Mouse (Mus musculus) small intestine, adult 2 months (tissue): ENCODE results near the gene Lpcat1. TPM values are rescaled to one million over a fixed set of nuclear protein-coding genes. Genes with fewer than 3 reads are reported as not detected.

Source experiments
- H3K27ac ChIP-seq: fragments of 200-500 bp; 2 replicates; pipeline ENCODE4 v1.5.1; 2012; ENCODE audit warnings: low read depth, low read length, control low read depth, inconsistent platforms; ENCODE audit not compliant: insufficient read depth
- H3K27me3 ChIP-seq: fragments of 200-500 bp; 2 replicates; pipeline ENCODE4 v1.6.1; 2012; ENCODE audit warnings: mild to moderate bottlenecking, moderate library complexity, low read length, inconsistent platforms; ENCODE audit not compliant: control insufficient read depth, insufficient read depth
- H3K36me3 ChIP-seq: fragments of 200-500 bp; 2 replicates; pipeline ENCODE4 v1.6.1; 2012; ENCODE audit warnings: mild to moderate bottlenecking, low read length, control low read depth, inconsistent platforms; ENCODE audit not compliant: control insufficient read depth, insufficient read depth
- H3K4me1 ChIP-seq: fragments of 200-500 bp; 2 replicates; pipeline ENCODE4 v1.6.1; 2012; ENCODE audit warnings: low read length, inconsistent platforms, mixed read lengths; ENCODE audit not compliant: control insufficient read depth, insufficient read depth, insufficient read length
- H3K4me3 ChIP-seq: fragments of 200-500 bp; 2 replicates; pipeline ENCODE4 v1.5.1; 2012; ENCODE audit warnings: low read depth, mild to moderate bottlenecking, control low read depth, inconsistent platforms, low read length, moderate library complexity
- CTCF ChIP-seq: fragments of 200-500 bp; IDR thresholded peaks from 2 replicates; pipeline ENCODE4 v1.5.1; 2012; ENCODE audit warnings: low read depth, mild to moderate bottlenecking, control low read depth, inconsistent platforms, low read length, moderate library complexity, mixed read lengths; ENCODE audit not compliant: insufficient replicate concordance, insufficient read length; ENCODE audit errors: extremely low read depth
- POLR2A ChIP-seq: fragments of 200-500 bp; IDR thresholded peaks from 2 replicates; pipeline ENCODE4 v1.6.1; 2012; ENCODE audit warnings: low read depth, mild to moderate bottlenecking, control low read depth, inconsistent platforms, low read length, moderate library complexity
- WGBS: fragments of 180-500 bp; shearing (Covaris S2); methylation state at CpG from one replicate; pipeline ENCODE4 v1.1.7; 2018; 5-methylcytosine and 5-hydroxymethylcytosine counted together
- polyA plus RNA-seq: library from polyadenylated mRNA; depleted of rRNA; stranded (reverse); fragments of >200 nt; gene quantifications from 2 replicates; pipeline ENCODE4 v1.2.3, GENCODE M21; 2012

The Lpcat1 gene
- polyA plus RNA-seq, 1 experiment = 6.8 TPM

DNA sequence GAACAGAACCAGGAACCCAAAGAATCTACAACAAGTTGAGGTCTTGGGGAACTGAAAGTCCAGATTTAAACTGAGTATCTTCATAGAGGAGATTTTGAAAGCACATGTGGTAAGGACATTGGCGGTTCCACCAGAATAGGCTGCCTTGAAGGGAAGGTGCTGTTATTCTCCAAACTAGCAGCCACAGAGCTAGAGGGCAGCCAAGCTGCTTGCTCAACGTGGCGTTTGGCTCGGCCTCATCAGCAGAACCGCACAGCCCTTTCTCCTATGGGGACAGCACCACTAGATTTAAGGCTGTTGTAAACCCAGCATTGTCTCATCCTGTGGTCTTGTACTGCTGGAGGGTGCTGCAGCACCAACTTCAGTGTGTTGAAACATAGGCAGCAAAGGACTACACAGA lies 8.3 kb upstream of the Lpcat1 start:
- H3K36me3 ChIP-seq = no peaks in the 10 kb centered on the region
- no peaks in the 10 kb centered on the region for H3K27me3 ChIP-seq
- 68% methylated on average over 5 of the region's 5 CpGs for WGBS
- no peak overlapping the region for H3K4me3 ChIP-seq
- TF ChIP-seq CTCF (no peak), POLR2A (no peak)
- no peak overlapping the region for H3K27ac ChIP-seq
- H3K4me1 ChIP-seq = peaks cover 18% of the 10 kb centered on the region; the same call in 1 of the 2 replicates

DNA sequence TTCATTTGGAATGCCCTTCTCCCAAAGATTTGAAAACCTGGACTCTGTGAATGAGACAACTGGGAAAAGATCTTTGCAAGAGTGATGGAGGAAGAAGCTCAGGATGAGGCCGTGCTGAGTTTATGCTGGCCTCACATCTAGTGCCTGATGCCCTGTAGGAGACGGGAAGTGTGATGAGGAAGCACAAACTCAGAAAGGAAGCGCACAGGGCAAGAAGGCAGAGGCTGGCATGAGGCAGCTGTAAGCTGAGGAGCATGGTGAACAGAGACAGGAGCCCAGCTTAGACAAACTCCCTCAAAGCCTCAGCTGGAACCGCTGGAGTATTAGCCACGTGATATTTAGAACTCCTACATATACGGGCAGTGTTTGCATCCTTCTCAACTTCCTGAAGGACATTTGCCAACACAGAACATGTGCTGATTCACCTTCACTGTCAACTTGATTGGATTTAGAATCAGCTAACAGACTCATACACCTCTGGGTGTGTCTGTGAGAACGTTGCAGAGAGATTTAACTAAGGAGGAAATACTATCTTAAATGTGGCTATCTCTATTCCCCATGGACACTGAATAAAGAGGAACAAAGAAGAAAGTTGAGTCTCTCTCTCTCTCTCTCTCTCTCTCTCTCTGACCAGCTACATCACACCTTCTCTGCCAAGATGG lies 7.7 kb upstream of the Lpcat1 start:
- WGBS = 36% methylated on average over 7 of the region's 7 CpGs
- Histone ChIP-seq H3K27me3 (no peaks in the 10 kb centered on the region), H3K27ac (no peak overlapping the region), H3K36me3 (no peaks in the 10 kb centered on the region), H3K4me1 (peaks cover 16% of the 10 kb centered on the region; the same call in 1 of the 2 replicates), H3K4me3 (no peak overlapping the region)
- TF ChIP-seq POLR2A = no peak
- TF ChIP-seq CTCF = no peak

DNA sequence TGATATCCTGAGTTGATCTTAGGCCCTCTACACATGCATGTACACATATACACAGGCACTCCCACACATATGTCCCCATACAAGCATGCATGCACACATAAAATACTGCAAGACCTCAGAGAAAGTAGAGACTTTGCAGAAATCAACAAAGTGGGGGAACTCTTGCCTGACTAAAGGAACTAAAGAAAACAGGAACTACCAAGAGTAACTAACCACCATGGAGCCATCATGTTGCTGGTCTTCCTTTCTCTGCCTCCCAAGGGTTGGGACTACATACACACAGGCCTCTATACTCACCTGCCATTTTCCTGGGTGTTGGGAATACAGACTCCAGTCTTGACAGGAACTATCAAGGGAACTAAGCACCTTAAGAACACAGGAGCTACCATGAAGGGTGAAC lies 5.4 kb upstream of the Lpcat1 start:
- no peak overlapping the region for H3K27ac ChIP-seq

DNA sequence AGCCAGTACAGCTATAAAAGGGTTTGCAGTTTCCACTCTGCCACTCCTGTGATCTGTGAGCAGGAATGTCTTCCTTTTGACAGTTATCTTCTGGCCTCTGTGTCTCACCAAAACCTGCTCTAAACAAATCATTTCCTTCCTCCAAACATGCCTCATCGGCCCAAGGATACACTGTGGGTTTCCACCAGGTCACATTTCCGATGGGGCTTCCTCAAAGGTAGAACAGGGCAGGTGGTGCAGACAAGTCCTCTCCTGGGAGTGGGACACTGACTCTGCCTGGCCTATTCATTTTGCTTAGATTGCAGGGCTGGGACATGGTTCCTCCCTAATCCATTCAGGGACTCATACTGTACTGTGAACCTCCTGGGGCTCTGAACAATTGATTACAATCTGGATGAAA lies 1.8 kb upstream of the Lpcat1 start:
- TF ChIP-seq POLR2A = no peak
- no peaks in the 10 kb centered on the region for H3K36me3 ChIP-seq
- H3K4me1 ChIP-seq = peaks cover 2% of the 10 kb centered on the region
- WGBS = 61% methylated on average over 2 of the region's 2 CpGs
- no peaks in the 10 kb centered on the region for H3K27me3 ChIP-seq
- H3K27ac ChIP-seq = no peak overlapping the region
- H3K4me3 ChIP-seq = no peak overlapping the region

More for the DNA sequence above, 5.4 kb upstream of the Lpcat1 start:
- TF ChIP-seq POLR2A (no peak), CTCF (no peak)
- no peaks in the 10 kb centered on the region for H3K27me3 ChIP-seq
- peaks cover 3% of the 10 kb centered on the region; the same call in 1 of the 2 replicates for H3K4me1 ChIP-seq
- no peaks in the 10 kb centered on the region for H3K36me3 ChIP-seq
- H3K4me3 ChIP-seq = no peak overlapping the region

DNA sequence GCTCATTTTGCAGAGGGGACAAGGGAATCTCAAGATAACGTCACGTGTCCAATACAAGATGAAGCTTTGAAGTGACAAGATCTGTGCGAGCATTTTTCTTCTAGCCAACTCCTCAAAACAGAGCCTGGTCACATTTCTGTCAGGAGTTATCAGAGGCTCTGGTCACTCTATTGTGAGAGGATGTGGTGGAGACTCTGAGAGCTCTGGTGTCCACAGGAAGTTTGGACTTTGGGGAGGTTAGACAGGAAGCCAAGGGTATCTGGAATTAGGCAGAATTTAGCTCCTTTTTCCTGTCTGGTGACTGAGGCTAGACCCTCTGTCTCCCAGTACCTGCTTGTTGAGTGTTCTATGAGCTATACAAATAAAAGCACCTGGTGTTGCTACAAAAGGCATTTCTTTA lies 586 bp upstream of the Lpcat1 start:
- no peaks in the 10 kb centered on the region for H3K36me3 ChIP-seq
- H3K27ac ChIP-seq = no peak overlapping the region
- 85% methylated on average over 3 of the region's 3 CpGs for WGBS
- no peaks in the 10 kb centered on the region for H3K27me3 ChIP-seq
- H3K4me1 ChIP-seq = peaks cover 2% of the 10 kb centered on the region
- H3K4me3 ChIP-seq = no peak overlapping the region
- no peak for TF ChIP-seq CTCF
- no peak for TF ChIP-seq POLR2A

DNA sequence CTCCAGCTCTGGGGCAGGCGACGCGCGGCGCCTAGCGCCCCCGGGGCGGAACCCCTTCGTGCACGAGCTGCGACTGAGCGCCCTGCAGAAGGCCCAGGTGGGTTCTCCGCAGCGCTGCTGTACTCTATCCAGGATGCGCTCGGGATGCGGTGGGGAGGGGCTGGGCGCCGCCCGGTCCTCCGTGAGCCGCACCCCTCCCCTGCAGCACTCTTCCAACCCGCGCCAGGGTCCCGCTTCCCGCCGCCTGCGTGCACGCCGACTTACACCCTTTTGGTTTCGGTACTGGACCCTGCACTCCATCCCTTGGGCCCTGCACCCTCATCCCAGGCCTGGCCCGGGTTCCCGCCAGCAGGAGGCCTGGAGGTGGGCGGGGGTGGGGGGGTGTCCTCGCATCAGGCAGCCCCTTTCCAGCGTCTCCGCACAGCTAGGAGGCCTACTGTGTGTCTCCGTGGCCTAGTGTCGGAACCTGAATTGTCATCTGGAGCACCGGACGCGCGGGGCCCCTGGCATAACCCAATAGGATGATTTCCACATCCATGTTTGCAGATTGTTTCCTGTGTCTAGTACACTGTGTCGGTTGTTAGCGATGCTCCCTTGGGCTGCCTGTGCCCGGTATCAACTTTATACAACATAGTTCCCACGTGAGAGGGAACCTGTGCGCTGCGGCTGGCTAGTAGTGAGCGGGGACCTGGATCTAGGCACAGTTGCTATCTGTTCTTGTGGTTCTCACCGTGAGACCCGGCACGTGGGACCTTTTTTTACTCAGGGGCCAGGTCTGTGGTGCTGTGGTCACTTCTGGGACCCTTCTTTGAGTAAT lies 632 bp downstream of the Lpcat1 start:
- WGBS = 8% methylated on average over 53 of the region's 53 CpGs
- no peak for TF ChIP-seq CTCF
- no peak for TF ChIP-seq POLR2A
- no peaks in the 10 kb centered on the region for H3K27me3 ChIP-seq
- H3K4me1 ChIP-seq = peaks cover 2% of the 10 kb centered on the region
- H3K27ac ChIP-seq = no peak overlapping the region
- no peaks in the 10 kb centered on the region for H3K36me3 ChIP-seq
- H3K4me3 ChIP-seq = peak overlapping the region; percentile 96

DNA sequence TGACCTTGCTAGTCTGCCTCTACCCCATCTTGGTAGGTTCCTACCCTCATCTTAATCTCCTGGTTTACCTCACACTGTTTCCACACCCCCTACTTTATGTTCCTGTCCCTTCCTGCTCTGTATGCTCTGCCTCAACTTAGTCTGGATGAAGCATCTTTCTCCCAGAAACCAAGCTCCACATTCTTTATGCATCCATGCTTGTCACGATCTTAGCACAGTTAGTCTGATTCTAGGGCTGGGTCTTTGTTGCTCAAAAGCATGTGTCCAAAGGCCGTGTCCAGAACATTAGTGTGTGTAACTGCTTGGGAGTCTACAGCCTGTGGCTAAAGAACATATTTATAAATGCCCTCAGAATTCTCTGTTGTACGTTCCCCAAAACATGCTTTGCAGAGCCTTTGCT lies 1.8 kb downstream of the Lpcat1 start:
- Histone ChIP-seq H3K36me3 (no peaks in the 10 kb centered on the region), H3K27ac (no peak overlapping the region), H3K4me1 (peaks cover 2% of the 10 kb centered on the region), H3K4me3 (no peak overlapping the region), H3K27me3 (no peaks in the 10 kb centered on the region)
- WGBS = 66% methylated on average over 3 of the region's 3 CpGs
- TF ChIP-seq CTCF (no peak), POLR2A (no peak)
